Mouse (Mus musculus): ENCODE results near the gene Fbxl16.

GRCm38 (mm10) chr17:25869498-25869897 is 60.6 kb downstream of the Fbxl16 start:
- TF ChIP-seq CTCF (IDR thresholded peaks at IDR 0.05; ENCODE audit: low read depth) (no peak), EP300 (IDR thresholded peaks at IDR 0.05; ENCODE audit: low read depth) (no peak)
